In the genomic region with DNA sequence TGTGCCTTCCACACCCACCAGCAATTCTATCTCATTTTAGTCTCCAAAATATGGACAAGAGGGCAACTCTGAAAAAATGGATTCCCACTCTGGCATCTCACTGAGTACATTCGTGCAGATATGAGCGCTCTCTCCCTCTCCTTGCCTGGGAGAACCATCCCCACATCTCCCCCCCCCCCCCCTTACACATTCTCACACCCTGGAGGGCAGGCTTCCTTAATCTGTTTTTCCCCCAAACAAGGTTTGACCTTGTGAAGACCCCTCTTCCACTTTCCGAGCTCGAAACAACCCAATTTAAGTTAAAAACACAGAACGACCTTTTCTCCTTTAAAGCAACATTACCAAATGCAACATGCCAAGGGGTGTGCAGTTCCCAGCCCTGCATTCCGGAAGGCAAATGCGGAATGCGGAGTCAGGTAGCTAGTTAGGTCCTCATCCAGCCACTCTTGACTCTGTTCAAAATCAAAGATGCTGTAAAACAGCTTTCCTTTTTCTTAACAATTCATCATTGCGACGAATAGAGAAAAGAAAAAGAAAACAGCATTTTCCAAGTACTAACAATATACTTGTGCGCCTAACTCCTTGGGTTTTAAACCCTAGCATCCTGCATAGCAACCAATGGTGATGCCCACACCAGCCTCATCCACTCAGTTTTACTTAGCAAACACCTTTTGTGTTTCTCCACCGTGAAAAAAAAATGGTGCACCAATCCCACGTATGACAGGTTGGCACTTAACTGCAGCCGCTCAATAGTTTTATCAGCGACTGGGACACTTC, we compare ENCODE assay signal across 8 mouse cellular contexts. TPM values are rescaled to one million over a fixed set of nuclear protein-coding genes. Genes with fewer than 3 reads are reported as not detected.
DNase-seq lines count a peak whose midpoint lies in the region; ATAC-seq lines count a peak whose summit lies in the region.

No protein-coding gene starts in this region.

- peaks cover 14% of the 10 kb centered on the region for H3K4me1 ChIP-seq in lung, embryonic 15.5 days
- H3K4me1 ChIP-seq in embryonic facial prominence, embryonic 12.5 days: peaks cover 8% of the 10 kb centered on the region; the same call in 1 of the 2 replicates
- peaks cover 6% of the 10 kb centered on the region; the same call in 1 of the 2 replicates for H3K4me1 ChIP-seq in intestine, embryonic 14.5 days (replicated peaks; ENCODE audit: control insufficient read depth, insufficient read depth, low read length)

- H3K27me3 ChIP-seq in lung, embryonic 15.5 days: peaks cover 46% of the 10 kb centered on the region
- peaks cover 14% of the 10 kb centered on the region for H3K27me3 ChIP-seq in embryonic facial prominence, embryonic 12.5 days
- peaks cover 24% of the 10 kb centered on the region for H3K27me3 ChIP-seq in intestine, embryonic 14.5 days (replicated peaks; ENCODE audit: control insufficient read depth, insufficient read depth, low read length)

- no peak overlapping the region for H3K9ac ChIP-seq in lung, embryonic 15.5 days
- H3K9ac ChIP-seq in embryonic facial prominence, embryonic 12.5 days: no peak overlapping the region
- H3K9ac ChIP-seq in intestine, embryonic 14.5 days (ENCODE audit: low read length): no peak overlapping the region

- H3K4me2 ChIP-seq in lung, embryonic 15.5 days: peak overlapping the region; percentile 62
- peak overlapping the region; percentile 78 for H3K4me2 ChIP-seq in embryonic facial prominence, embryonic 12.5 days (replicated peaks)
- peak overlapping the region; percentile 81 for H3K4me2 ChIP-seq in intestine, embryonic 14.5 days (ENCODE audit: low read length)

- H3K9me3 ChIP-seq in lung, embryonic 15.5 days: no peaks in the 10 kb centered on the region
- no peaks in the 10 kb centered on the region for H3K9me3 ChIP-seq in embryonic facial prominence, embryonic 12.5 days
- no peaks in the 10 kb centered on the region for H3K9me3 ChIP-seq in intestine, embryonic 14.5 days (ENCODE audit: control insufficient read depth, low read length)

- no peak for DNase-seq in lung, postnatal 25 days (ENCODE audit: low spot score)
- no peak for DNase-seq in intestine, embryonic 14.5 days (ENCODE audit: low spot score)
- peak; percentile 11 for DNase-seq in retina, embryonic 14.5 days (ENCODE audit: low spot score)
- no peak for DNase-seq in testis, postnatal 14 days (ENCODE audit: low spot score)
- no peak for DNase-seq in layer of hippocampus, adult 11-12 months (ENCODE audit: low spot score)
- DNase-seq in ovary, adult 18-20 months (ENCODE audit: low spot score): no peak

- no peak overlapping the region for H3K27ac ChIP-seq in lung, embryonic 15.5 days
- H3K27ac ChIP-seq in embryonic facial prominence, embryonic 12.5 days: no peak overlapping the region
- H3K27ac ChIP-seq in intestine, embryonic 14.5 days (ENCODE audit: low read depth): no peak overlapping the region

- ATAC-seq in lung, embryonic 15.5 days (ENCODE audit: borderline replicate concordance, extremely low read depth, low FRiP score, low TSS enrichment): no peak
- ATAC-seq in embryonic facial prominence, embryonic 12.5 days (ENCODE audit: insufficient number of reproducible peaks, insufficient read depth, low FRiP score, low TSS enrichment): no peak
- no peak for ATAC-seq in intestine, embryonic 14.5 days (replicated peaks; ENCODE audit: low FRiP score, low TSS enrichment, low read depth)

- WGBS in lung, embryonic 15.5 days: 5% methylated on average over 15 of the region's 15 CpGs
- 6% methylated on average over 15 of the region's 15 CpGs for WGBS in embryonic facial prominence, embryonic 12.5 days
- 10% methylated on average over 15 of the region's 15 CpGs for WGBS in intestine, embryonic 14.5 days

- H3K4me3 ChIP-seq in lung, embryonic 15.5 days: peak overlapping the region; percentile 44
- H3K4me3 ChIP-seq in embryonic facial prominence, embryonic 12.5 days: peak overlapping the region; percentile 39
- peak overlapping the region; percentile 40 for H3K4me3 ChIP-seq in intestine, embryonic 14.5 days (ENCODE audit: low read depth, low read length)

- H3K36me3 ChIP-seq in lung, embryonic 15.5 days: no peaks in the 10 kb centered on the region
- H3K36me3 ChIP-seq in embryonic facial prominence, embryonic 12.5 days: no peaks in the 10 kb centered on the region
- no peaks in the 10 kb centered on the region for H3K36me3 ChIP-seq in intestine, embryonic 14.5 days (ENCODE audit: control insufficient read depth, insufficient read depth, low read length)

RNA-seq across cellular contexts. Expression of gene Vsnl1, which starts 1.0 kb away (rescaled TPM):
- polyA plus RNA-seq in lung, embryonic 15.5 days (2015; fragmentation: Nextera tagmentation; extraction: Ambion mirVana): 4.1 and 5.9 TPM in 2 replicates
- 1.1 and 2.2 TPM in 2 replicates for polyA plus RNA-seq in embryonic facial prominence, embryonic 12.5 days (2016; fragmentation: Nextera tagmentation; extraction: Ambion mirVana)
- polyA plus RNA-seq in intestine, embryonic 14.5 days (2014; fragmentation: Nextera tagmentation; extraction: Ambion mirVana): 0.51 and 0.88 TPM in 2 replicates

RNA-seq across cellular contexts. Expression of gene Rad51ap2, which starts 20.4 kb away (rescaled TPM):
- 0.43 and 0.46 TPM in 2 replicates for polyA plus RNA-seq in lung, embryonic 15.5 days (2015; fragmentation: Nextera tagmentation; extraction: Ambion mirVana)
- 0.77 and 0.85 TPM in 2 replicates for polyA plus RNA-seq in embryonic facial prominence, embryonic 12.5 days (2016; fragmentation: Nextera tagmentation; extraction: Ambion mirVana)
- 0.23 and 0.26 TPM in 2 replicates for polyA plus RNA-seq in intestine, embryonic 14.5 days (2014; fragmentation: Nextera tagmentation; extraction: Ambion mirVana)
